Comparison of ENCODE assay signal across 9 mouse cellular contexts in the genomic region with DNA sequence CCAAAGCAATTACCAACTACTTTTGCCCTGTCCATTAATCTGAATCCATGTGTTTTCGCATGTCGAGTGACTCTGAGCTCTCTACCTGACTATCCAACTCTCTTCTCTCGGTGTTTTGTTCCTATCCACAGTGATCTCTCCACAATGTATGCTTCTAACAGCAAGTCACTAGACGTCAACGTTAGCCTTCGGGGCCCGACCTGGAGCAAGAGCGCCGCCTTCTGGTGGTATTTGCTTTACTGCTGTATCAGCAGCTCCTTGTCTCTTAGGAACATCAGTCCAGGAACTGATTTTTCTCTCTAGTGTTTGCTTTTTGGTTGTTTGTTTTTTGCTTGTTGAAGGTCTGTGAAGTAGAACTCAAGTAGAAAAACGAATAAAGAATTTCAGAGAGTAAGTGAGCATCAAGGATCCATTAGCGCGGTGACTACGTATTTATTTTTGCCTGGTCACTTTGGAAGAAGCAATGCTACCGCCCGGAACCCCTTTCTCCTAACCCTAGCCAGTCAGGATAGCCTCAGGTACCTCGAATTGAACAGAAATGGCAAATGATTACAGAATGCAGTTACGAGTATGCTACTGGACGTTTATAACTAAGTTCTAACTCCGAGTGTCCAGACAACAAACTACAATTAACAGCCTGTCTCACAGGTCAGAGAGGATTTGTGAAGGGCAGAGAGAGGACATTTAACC. TPM values are rescaled to one million over a fixed set of nuclear protein-coding genes. Genes with fewer than 3 reads are reported as not detected.
A peak's percentile ranks its signal among the peaks of the same experiment; 100 is the strongest.
DNase-seq lines count a peak whose midpoint lies in the region; ATAC-seq and TF ChIP-seq lines count a peak whose summit lies in the region.
"Had no signal": no experiment of that assay in that cellular context is flagged by ENCODE, and none has a peak within 500 bp of the region (broad histone marks: within the 10 kb centered on the region; RNA-seq: fewer than 3 reads in every experiment).

No protein-coding gene starts in this region.

- under 1% methylated on average over 19 of the region's 19 CpGs for WGBS in heart, embryonic 16.5 days
- under 1% methylated on average over 19 of the region's 19 CpGs for WGBS in lung, embryonic 14.5 days
- WGBS in thymus, adult 2 months = 2% methylated on average over 19 of the region's 19 CpGs

- peak overlapping the region; percentile 89 for H3K4me3 ChIP-seq in E14TG2a.4 (replicated peaks; ENCODE audit: low read length)
- peak overlapping the region; percentile 68 for H3K4me3 ChIP-seq in brown adipose tissue, adult 24 weeks (ENCODE audit: insufficient read depth, low read depth, low read length)
- peak overlapping the region; percentile 91 for H3K4me3 ChIP-seq in heart, embryonic 16.5 days (ENCODE audit: low read length)
- H3K4me3 ChIP-seq in lung, embryonic 14.5 days (ENCODE audit: low read depth, low read length) = peak overlapping the region; percentile 65
- peak overlapping the region; percentile 29; the same call in 1 of the 2 replicates for H3K4me3 ChIP-seq in thymus, adult 2 months (ENCODE audit: control insufficient read depth, insufficient read depth, low read length)

- H3K9ac ChIP-seq in heart, embryonic 16.5 days (ENCODE audit: low read length) = peak overlapping the region; percentile 77
- peak overlapping the region; percentile 47 for H3K9ac ChIP-seq in lung, embryonic 14.5 days

- H3K27ac ChIP-seq in brown adipose tissue, adult 24 weeks (replicated peaks; ENCODE audit: low read depth, low read length) = no peak overlapping the region
- H3K27ac ChIP-seq in heart, embryonic 16.5 days (ENCODE audit: low read length) = peak overlapping the region; percentile 66
- no peak overlapping the region for H3K27ac ChIP-seq in lung, embryonic 14.5 days (ENCODE audit: low read depth)
- H3K27ac ChIP-seq in thymus, adult 2 months (ENCODE audit: control insufficient read depth, insufficient read depth, low read length) = no peak overlapping the region

- H3K9me3 ChIP-seq in E14TG2a.4 (ENCODE audit: low read length) = no peaks in the 10 kb centered on the region
- H3K9me3 ChIP-seq in heart, embryonic 16.5 days (replicated peaks; ENCODE audit: control insufficient read depth, low read length) = no peaks in the 10 kb centered on the region
- H3K9me3 ChIP-seq in lung, embryonic 14.5 days (ENCODE audit: low read depth, low read length) = no peaks in the 10 kb centered on the region

- peaks cover 42% of the 10 kb centered on the region for H3K4me1 ChIP-seq in E14TG2a.4 (replicated peaks; ENCODE audit: low read depth, low read length)
- H3K4me1 ChIP-seq in brown adipose tissue, adult 24 weeks (ENCODE audit: control insufficient read depth, insufficient read depth, insufficient read length, low read length) = no peaks in the 10 kb centered on the region
- H3K4me1 ChIP-seq in heart, embryonic 16.5 days (ENCODE audit: control insufficient read depth, insufficient read depth, low read length) = peaks cover 6% of the 10 kb centered on the region
- no peaks in the 10 kb centered on the region for H3K4me1 ChIP-seq in lung, embryonic 14.5 days (ENCODE audit: insufficient read depth)
- H3K4me1 ChIP-seq in thymus, adult 2 months (replicated peaks; ENCODE audit: control insufficient read depth, insufficient read depth, low read length) = peaks cover 9% of the 10 kb centered on the region

- no peaks in the 10 kb centered on the region for H3K36me3 ChIP-seq in E14TG2a.4 (ENCODE audit: insufficient read depth, low read length)
- no peaks in the 10 kb centered on the region for H3K36me3 ChIP-seq in heart, embryonic 16.5 days (ENCODE audit: control insufficient read depth, insufficient read depth)
- H3K36me3 ChIP-seq in lung, embryonic 14.5 days (ENCODE audit: insufficient read depth) = no peaks in the 10 kb centered on the region
- no peaks in the 10 kb centered on the region for H3K36me3 ChIP-seq in thymus, adult 2 months (ENCODE audit: control insufficient read depth, insufficient read depth, low read length)

- 0 out of 2 replicates have a peak, but pooled peaks have one; percentile 31 for ATAC-seq in erythroid progenitor cell, adult 5-6 weeks (replicated peaks; ENCODE audit: low FRiP score, poor library complexity, severe bottlenecking)
- ATAC-seq in heart, embryonic 16.5 days (replicated peaks; ENCODE audit: extremely low read depth, insufficient read depth, low FRiP score) = peak; percentile 37; the same call in 1 of the 2 replicates
- ATAC-seq in lung, embryonic 14.5 days (ENCODE audit: insufficient read depth) = peak; percentile 36
- ATAC-seq in neutrophil, adult 5-6 weeks (ENCODE audit: extremely low read depth, insufficient number of reproducible peaks, low FRiP score, poor library complexity, severe bottlenecking) = peak; percentile 78

- H3K4me2 ChIP-seq in heart, embryonic 16.5 days (ENCODE audit: low read depth, low read length) = peak overlapping the region; percentile 92
- H3K4me2 ChIP-seq in lung, embryonic 14.5 days = peak overlapping the region; percentile 92

- H3K27me3 ChIP-seq in E14TG2a.4 (ENCODE audit: insufficient read depth, low read length) = peaks cover 10% of the 10 kb centered on the region
- no peaks in the 10 kb centered on the region for H3K27me3 ChIP-seq in heart, embryonic 16.5 days (ENCODE audit: control insufficient read depth, insufficient read depth, low read length)
- H3K27me3 ChIP-seq in lung, embryonic 14.5 days (ENCODE audit: insufficient read depth, low read length) = no peaks in the 10 kb centered on the region
- H3K27me3 ChIP-seq in thymus, adult 2 months (ENCODE audit: control insufficient read depth, insufficient read depth, low read length) = no peaks in the 10 kb centered on the region; the same call in 1 of the 2 replicates

- TF ChIP-seq POLR2A in thymus, adult 2 months (IDR thresholded peaks at IDR 0.05; ENCODE audit: control insufficient read depth, extremely low read depth, insufficient read depth, low read length, poor library complexity) = no peak

- peak; percentile 89 for TF ChIP-seq CTCF in E14TG2a.4 (conservative IDR thresholded peaks at IDR 0.05; ENCODE audit: low read length)
- peak; percentile 88 for TF ChIP-seq CTCF in lung, embryonic 14.5 days (IDR thresholded peaks at IDR 0.05; ENCODE audit: low read depth)
- peak; percentile 47; the same call in 1 of the 2 replicates for TF ChIP-seq CTCF in thymus, adult 2 months (IDR thresholded peaks at IDR 0.05; ENCODE audit: borderline replicate concordance, control insufficient read depth, extremely low read depth, insufficient read depth, low read length, poor library complexity)

- DNase-seq in kidney, postnatal 36 days = peak; percentile 90 to 96
- DNase-seq in lung, embryonic 14.5 days = peak; percentile 96
- peak; percentile 83 for DNase-seq in thymus, adult 2 months

RNA-seq across cellular contexts. Expression of a gene that starts 13.3 kb away (rescaled TPM):
- polyA plus RNA-seq in brown adipose tissue, adult 24 weeks (2012; ENCODE audit: insufficient read depth, insufficient read length, missing spikeins) = not detected in 2 replicates
- total RNA-seq in erythroid progenitor cell, adult 5-6 weeks (2015; ENCODE audit: low replicate concordance) = not detected in 2 replicates
- total RNA-seq in erythroid progenitor cell, adult 5-6 weeks (2017; ENCODE audit: low replicate concordance) = not detected in 2 replicates
- polyA plus RNA-seq in heart, embryonic 16.5 days (2015; fragmentation: Nextera tagmentation; extraction: Ambion mirVana) = not detected in 2 replicates
- not detected in 2 replicates for polyA plus RNA-seq in lung, embryonic 14.5 days (2014; fragmentation: Nextera tagmentation; extraction: Ambion mirVana)
- not detected in 2 replicates for total RNA-seq in neutrophil, adult 5-6 weeks (2017)
- polyA plus RNA-seq in thymus, adult 2 months (2012; rRNA removed) = not detected in 2 replicates
- polyA plus RNA-seq: large intestine, adult 2 months had no signal

RNA-seq across cellular contexts. Expression of a gene that starts 20.3 kb away (rescaled TPM):
- 9.1 and 14.4 TPM in 2 replicates for polyA plus RNA-seq in brown adipose tissue, adult 24 weeks (2012; ENCODE audit: insufficient read depth, insufficient read length, missing spikeins)
- 29.6 and 37.3 TPM in 2 replicates for total RNA-seq in erythroid progenitor cell, adult 5-6 weeks (2015; ENCODE audit: low replicate concordance)
- 60.8 and 61.5 TPM in 2 replicates for total RNA-seq in erythroid progenitor cell, adult 5-6 weeks (2017; ENCODE audit: low replicate concordance)
- 72.4 and 72.8 TPM in 2 replicates for polyA plus RNA-seq in heart, embryonic 16.5 days (2015; fragmentation: Nextera tagmentation; extraction: Ambion mirVana)
- 158 and 173 TPM in 2 replicates for polyA plus RNA-seq in lung, embryonic 14.5 days (2014; fragmentation: Nextera tagmentation; extraction: Ambion mirVana)
- total RNA-seq in neutrophil, adult 5-6 weeks (2017) = 85.7 and 96.0 TPM in 2 replicates
- 131 and 200 TPM in 2 replicates for polyA plus RNA-seq in thymus, adult 2 months (2012; rRNA removed)

RNA-seq across cellular contexts. Expression of a gene that starts 29.5 kb away (rescaled TPM):
- polyA plus RNA-seq in brown adipose tissue, adult 24 weeks (2012; ENCODE audit: insufficient read depth, insufficient read length, missing spikeins) = not detected in 2 replicates
- not detected in 2 replicates for total RNA-seq in erythroid progenitor cell, adult 5-6 weeks (2015; ENCODE audit: low replicate concordance)
- total RNA-seq in erythroid progenitor cell, adult 5-6 weeks (2017; ENCODE audit: low replicate concordance) = not detected in 2 replicates
- not detected in 2 replicates for polyA plus RNA-seq in heart, embryonic 16.5 days (2015; fragmentation: Nextera tagmentation; extraction: Ambion mirVana)
- not detected in 2 replicates for polyA plus RNA-seq in lung, embryonic 14.5 days (2014; fragmentation: Nextera tagmentation; extraction: Ambion mirVana)
- not detected in 2 replicates for total RNA-seq in neutrophil, adult 5-6 weeks (2017)
- polyA plus RNA-seq in thymus, adult 2 months (2012; rRNA removed) = not detected in 2 replicates
- polyA plus RNA-seq: large intestine, adult 2 months had no signal

RNA-seq across cellular contexts. Expression of a gene that starts 47.6 kb away (rescaled TPM):
- not detected in 2 replicates for polyA plus RNA-seq in brown adipose tissue, adult 24 weeks (2012; ENCODE audit: insufficient read depth, insufficient read length, missing spikeins)
- total RNA-seq in erythroid progenitor cell, adult 5-6 weeks (2015; ENCODE audit: low replicate concordance) = not detected in 2 replicates
- total RNA-seq in erythroid progenitor cell, adult 5-6 weeks (2017; ENCODE audit: low replicate concordance) = not detected in 2 replicates
- 0.04 TPM in 1 of 2 replicates, not detected in the other for polyA plus RNA-seq in heart, embryonic 16.5 days (2015; fragmentation: Nextera tagmentation; extraction: Ambion mirVana)
- 0.05 TPM in 1 of 2 replicates, not detected in the other for polyA plus RNA-seq in lung, embryonic 14.5 days (2014; fragmentation: Nextera tagmentation; extraction: Ambion mirVana)
- not detected in 2 replicates for total RNA-seq in neutrophil, adult 5-6 weeks (2017)
- polyA plus RNA-seq in thymus, adult 2 months (2012; rRNA removed) = not detected in 2 replicates
- polyA plus RNA-seq: large intestine, adult 2 months had no signal

Comparison
In these comparisons a context has a peak if more than half of its experiments do, and no peak if none do; other contexts are left out.
1. H3K4me3 ChIP-seq: peak in every context shown above with its lines; median percentile 91 in heart, embryonic 16.5 days; 89 in E14TG2a.4; 68 in brown adipose tissue, adult 24 weeks; 65 in lung, embryonic 14.5 days; 29 in thymus, adult 2 months.